Comparison of ENCODE assay signal across 20 mouse cellular contexts in genomic region chr16:57189493-57189892, GRCm38 (mm10). TPM values are rescaled to one million over a fixed set of nuclear protein-coding genes. Genes with fewer than 3 reads are reported as not detected.
DNase-seq lines count a peak whose midpoint lies in the region; ATAC-seq and TF ChIP-seq lines count a peak whose summit lies in the region.
"Had no signal": no experiment of that assay in that cellular context is flagged by ENCODE, and none has a peak within 500 bp of the region (broad histone marks: within the 10 kb centered on the region; RNA-seq: fewer than 3 reads in every experiment).

No protein-coding gene starts in this region.

- H3K4me1 ChIP-seq in liver, adult 2 months (ENCODE audit: control insufficient read depth, insufficient read depth, low read length), result peaks cover 3% of the 10 kb centered on the region; the same call in 1 of the 2 replicates
- no peaks in the 10 kb centered on the region for H3K4me1 ChIP-seq in liver, embryonic 11.5 days (replicated peaks; ENCODE audit: control insufficient read depth, insufficient read depth, low read length)
- peaks cover 15 to 21% of the 10 kb centered on the region in 2 experiments for H3K4me1 ChIP-seq in MEL (ENCODE audit: control insufficient read depth in 1 of 2, insufficient read depth in 2 of 2, low read length in 2 of 2)
- H3K4me1 ChIP-seq in megakaryocyte, embryonic 14.5 days, result peaks cover 29% of the 10 kb centered on the region
- no peaks in the 10 kb centered on the region for H3K4me1 ChIP-seq in heart, adult 2 months (ENCODE audit: control insufficient read depth, insufficient read depth, low read length)
- H3K4me1 ChIP-seq: embryonic facial prominence, embryonic 13.5 days; forebrain, embryonic 12.5 days; heart, embryonic 15.5 days; midbrain, embryonic 10.5 days had no signal

- no peak for TF ChIP-seq CTCF in liver, adult 2 months (IDR thresholded peaks at IDR 0.05; ENCODE audit: low read depth, low read length)
- no peak for TF ChIP-seq CTCF in MEL (IDR thresholded peaks at IDR 0.05 in 2 of 3, conservative IDR thresholded peaks at IDR 0.05 in 1 of 3; ENCODE audit: control insufficient read depth in 1 of 3, insufficient read depth in 1 of 3, low read depth in 2 of 3, low read length in 3 of 3, poor library complexity in 1 of 3, severe bottlenecking in 1 of 3)
- TF ChIP-seq CTCF in heart, adult 2 months (IDR thresholded peaks at IDR 0.05), result no peak

- H3K79me2 ChIP-seq in liver, adult 2 months (ENCODE audit: control insufficient read depth, insufficient read depth, low read length), result no peaks in the 10 kb centered on the region
- no peaks in the 10 kb centered on the region for H3K79me2 ChIP-seq in MEL (ENCODE audit: control insufficient read depth, insufficient read depth, low read length, poor library complexity)
- H3K79me2 ChIP-seq in heart, adult 2 months (replicated peaks; ENCODE audit: control insufficient read depth, insufficient read depth, low read length), result no peaks in the 10 kb centered on the region

- no peaks in the 10 kb centered on the region for H3K9me3 ChIP-seq in liver, embryonic 11.5 days (ENCODE audit: control insufficient read depth, low read length)
- H3K9me3 ChIP-seq in MEL (replicated peaks; ENCODE audit: insufficient read depth, low read length), result no peaks in the 10 kb centered on the region
- H3K9me3 ChIP-seq in megakaryocyte, embryonic 14.5 days, result no peaks in the 10 kb centered on the region
- H3K9me3 ChIP-seq: embryonic facial prominence, embryonic 13.5 days; forebrain, embryonic 12.5 days; heart, embryonic 15.5 days; midbrain, embryonic 10.5 days had no signal

- no peak overlapping the region for H3K27ac ChIP-seq in liver, adult 2 months (replicated peaks; ENCODE audit: insufficient read depth, low read depth, low read length)
- no peak overlapping the region for H3K27ac ChIP-seq in liver, embryonic 11.5 days (ENCODE audit: low read depth, low read length)
- peak overlapping the region; percentile 84; the same call in 1 of the 2 replicates for H3K27ac ChIP-seq in MEL (ENCODE audit: control insufficient read depth, low read depth, low read length)
- H3K27ac ChIP-seq in heart, adult 2 months, result no peak overlapping the region
- H3K27ac ChIP-seq: embryonic facial prominence, embryonic 13.5 days; forebrain, embryonic 12.5 days; heart, embryonic 15.5 days; liver, embryonic 14.5 days; midbrain, embryonic 10.5 days had no signal

- H3K36me3 ChIP-seq in liver, adult 2 months (ENCODE audit: control insufficient read depth, insufficient read depth, low read length), result peaks cover 22% of the 10 kb centered on the region
- peaks cover 5% of the 10 kb centered on the region; the same call in 1 of the 2 replicates for H3K36me3 ChIP-seq in liver, embryonic 11.5 days (ENCODE audit: control insufficient read depth, insufficient read depth, low read length)
- peaks cover 12 to 21% of the 10 kb centered on the region in 2 experiments for H3K36me3 ChIP-seq in MEL (ENCODE audit: control insufficient read depth in 1 of 2, insufficient read depth in 2 of 2, low read length in 2 of 2)
- H3K36me3 ChIP-seq in megakaryocyte, embryonic 14.5 days (replicated peaks; ENCODE audit: low read length), result peaks cover 76% of the 10 kb centered on the region
- peaks cover 2% of the 10 kb centered on the region for H3K36me3 ChIP-seq in heart, adult 2 months (ENCODE audit: control insufficient read depth, insufficient read depth, low read length)

- no peak for ATAC-seq in liver, embryonic 11.5 days (replicated peaks; ENCODE audit: low FRiP score)
- ATAC-seq: hindbrain, embryonic 16.5 days had no signal

- TF ChIP-seq RAD21 in MEL (IDR thresholded peaks at IDR 0.05; ENCODE audit: low read depth, low read length), result no peak

- intact Hi-C loops in heart, adult 2 months (cut with DNase I), result no loop called here

- peak; percentile 31 for DNase-seq in liver, adult 2 months (ENCODE audit: extremely low read depth, low read depth, low spot score)
- no peak for DNase-seq in liver, embryonic 11.5 days (ENCODE audit: low spot score)
- DNase-seq in MEL (ENCODE audit: low read depth, low spot score), result peak; percentile 90
- peak; percentile 51 for DNase-seq in brain, adult 2 months (ENCODE audit: low read depth, low spot score)
- no peak for DNase-seq in c-Kit-positive CD71-positive TER-119-positive erythroid progenitor cells, embryonic 14.5 days (ENCODE audit: low spot score)
- no peak for DNase-seq in cerebellum, postnatal 36 days
- DNase-seq in heart, adult 2 months, result no peak
- DNase-seq: adrenal gland, postnatal 10 days; cerebellum, postnatal 25 days; gastrocnemius, postnatal 10 days; kidney, adult 18-20 months; right cerebral cortex, postnatal 4 days; thymus, postnatal 4 days had no signal

- 83% methylated on average over 2 of the region's 2 CpGs for WGBS in liver, adult 2 months
- 64% methylated on average over 2 of the region's 2 CpGs for WGBS in liver, embryonic 11.5 days
- 26% methylated on average over 2 of the region's 2 CpGs for WGBS in heart, adult 2 months

- H3K4me3 ChIP-seq in liver, adult 2 months (ENCODE audit: insufficient read depth, low read depth, low read length), result no peak overlapping the region
- no peak overlapping the region for H3K4me3 ChIP-seq in liver, embryonic 11.5 days (ENCODE audit: low read depth, low read length)
- no peak overlapping the region for H3K4me3 ChIP-seq in MEL (ENCODE audit: control insufficient read depth in 1 of 2, insufficient read depth in 1 of 2, low read depth in 2 of 2, low read length in 2 of 2)
- peak overlapping the region; percentile 57 for H3K4me3 ChIP-seq in megakaryocyte, embryonic 14.5 days (replicated peaks)
- no peak overlapping the region for H3K4me3 ChIP-seq in heart, adult 2 months
- H3K4me3 ChIP-seq: embryonic facial prominence, embryonic 13.5 days; forebrain, embryonic 12.5 days; heart, embryonic 15.5 days; midbrain, embryonic 10.5 days had no signal

- no peaks in the 10 kb centered on the region for H3K27me3 ChIP-seq in liver, adult 2 months (ENCODE audit: control insufficient read depth, insufficient read depth, low read length)
- H3K27me3 ChIP-seq in liver, embryonic 11.5 days (replicated peaks; ENCODE audit: control insufficient read depth, insufficient read depth, low read length), result no peaks in the 10 kb centered on the region
- no peaks in the 10 kb centered on the region for H3K27me3 ChIP-seq in MEL (ENCODE audit: control insufficient read depth in 1 of 2, insufficient read depth in 2 of 2, low read length in 2 of 2)
- no peaks in the 10 kb centered on the region for H3K27me3 ChIP-seq in megakaryocyte, embryonic 14.5 days (replicated peaks)
- no peaks in the 10 kb centered on the region for H3K27me3 ChIP-seq in heart, adult 2 months (ENCODE audit: control insufficient read depth, insufficient read depth, low read length)
- H3K27me3 ChIP-seq: embryonic facial prominence, embryonic 13.5 days; forebrain, embryonic 12.5 days; heart, embryonic 15.5 days had no signal

- no peak overlapping the region for H3K4me2 ChIP-seq in liver, embryonic 11.5 days
- H3K4me2 ChIP-seq: embryonic facial prominence, embryonic 13.5 days; forebrain, embryonic 12.5 days; heart, embryonic 15.5 days had no signal

- no peak for TF ChIP-seq POLR2A in liver, adult 2 months (IDR thresholded peaks at IDR 0.05; ENCODE audit: extremely low read depth, insufficient read depth, low read length)
- TF ChIP-seq POLR2A in MEL (IDR thresholded peaks at IDR 0.05; ENCODE audit: control insufficient read depth in 1 of 2, insufficient read depth in 1 of 2, low read depth in 1 of 2, low read length in 2 of 2, poor library complexity in 1 of 2), result no peak
- TF ChIP-seq POLR2A in heart, adult 2 months (IDR thresholded peaks at IDR 0.05; ENCODE audit: insufficient read depth, low read depth, low read length), result no peak

- no peak overlapping the region for H3K9ac ChIP-seq in liver, adult 2 months (ENCODE audit: low read depth, low read length)
- H3K9ac ChIP-seq in liver, embryonic 11.5 days (ENCODE audit: low read depth, low read length), result no peak overlapping the region
- peak overlapping the region; percentile 22; the same call in 1 of the 2 replicates for H3K9ac ChIP-seq in MEL (ENCODE audit: control insufficient read depth, low read depth, low read length, poor library complexity, severe bottlenecking)
- no peak overlapping the region for H3K9ac ChIP-seq in heart, adult 2 months (ENCODE audit: low read depth, low read length)
- H3K9ac ChIP-seq: embryonic facial prominence, embryonic 13.5 days; forebrain, embryonic 12.5 days; heart, embryonic 15.5 days; liver, embryonic 14.5 days had no signal

- peak; percentile 79 to 82 for TF ChIP-seq EP300 in MEL (IDR thresholded peaks at IDR 0.05; ENCODE audit: low read depth in 1 of 2, low read length in 2 of 2)
- TF ChIP-seq EP300 in heart, adult 2 months (IDR thresholded peaks at IDR 0.05; ENCODE audit: insufficient read depth, low read depth, low read length), result no peak

TF ChIP-seq in MEL, 35 proteins besides CTCF, POLR2A, EP300 and RAD21 (continues in another document):
- TF ChIP-seq TCF12 (IDR thresholded peaks at IDR 0.05; ENCODE audit: low read depth, low read length) (peak; percentile 51; the same call in 1 of the 2 replicates), POLR2AphosphoS2 (IDR thresholded peaks at IDR 0.05; ENCODE audit: low read length) (no peak), BHLHE40 (IDR thresholded peaks at IDR 0.05; ENCODE audit: borderline replicate concordance, low read depth, low read length) (no peak), E2F4 (IDR thresholded peaks at IDR 0.05; ENCODE audit: borderline replicate concordance, low read depth, low read length) (0 out of 2 replicates have a peak, but pooled peaks have one; percentile 18)

RNA-seq across cellular contexts. Expression of gene Nit2, which starts 22.4 kb away (rescaled TPM):
- 260 and 288 TPM in 2 replicates for total RNA-seq in liver, adult 2 months (2014; rRNA removed)
- 172 and 195 TPM in 2 replicates for polyA plus RNA-seq in liver, adult 2 months (2012; rRNA removed)
- 65.9 and 72.1 TPM in 2 replicates for polyA plus RNA-seq in liver, embryonic 11.5 days (2014; fragmentation: Nextera tagmentation; extraction: Ambion mirVana)
- total RNA-seq in MEL (2012; rRNA removed), result 32.2 and 33.6 TPM in 2 replicates
- polyA plus RNA-seq in MEL (2012; ENCODE audit: insufficient read depth in 1 of 2, insufficient read length in 2 of 2, low read depth in 1 of 2, low replicate concordance in 2 of 2, missing spikeins in 1 of 2), result 10 to 100 TPM in 1 of 2 experiments, not detected in 1; 38.9 TPM
- 5.7 TPM in 1 of 2 replicates, not detected in the other for polyA plus RNA-seq in megakaryocyte, embryonic 14.5 days (2012; ENCODE audit: insufficient read depth, low replicate concordance)
- 10 to 100 TPM; 27.4 to 35.4 TPM for total RNA-seq in heart, adult 2 months (2021)
- 19.3 and 27.5 TPM in 2 replicates for polyA plus RNA-seq in heart, adult 2 months (2012; rRNA removed)

RNA-seq across cellular contexts. Expression of gene Tbc1d23, which starts 41.8 kb away (rescaled TPM):
- 17.7 and 18.7 TPM in 2 replicates for total RNA-seq in liver, adult 2 months (2014; rRNA removed)
- 3.2 and 4.0 TPM in 2 replicates for polyA plus RNA-seq in liver, adult 2 months (2012; rRNA removed)
- 13.4 and 14.2 TPM in 2 replicates for polyA plus RNA-seq in liver, embryonic 11.5 days (2014; fragmentation: Nextera tagmentation; extraction: Ambion mirVana)
- 15.7 and 16.9 TPM in 2 replicates for total RNA-seq in MEL (2012; rRNA removed)
- 10 to 100 TPM in 1 of 2 experiments, not detected in 1; 18.1 TPM for polyA plus RNA-seq in MEL (2012; ENCODE audit: insufficient read depth in 1 of 2, insufficient read length in 2 of 2, low read depth in 1 of 2, low replicate concordance in 2 of 2, missing spikeins in 1 of 2)
- polyA plus RNA-seq in megakaryocyte, embryonic 14.5 days (2012; ENCODE audit: insufficient read depth, low replicate concordance), result 0.36 TPM in 1 of 2 replicates, not detected in the other
- 10 to 100 TPM; 25.3 to 26.1 TPM for total RNA-seq in heart, adult 2 months (2021)
- polyA plus RNA-seq in heart, adult 2 months (2012; rRNA removed), result 7.7 and 21.2 TPM in 2 replicates

Comparison
In these comparisons a context has a peak if more than half of its experiments do, and no peak if none do; other contexts are left out.
1. DNase-seq: peak in liver, adult 2 months (single experiment), MEL (single experiment) and brain, adult 2 months (single experiment); none in liver, embryonic 11.5 days (single experiment), c-Kit-positive CD71-positive TER-119-positive erythroid progenitor cells, embryonic 14.5 days (single experiment), cerebellum, postnatal 36 days (0 of 2) and heart, adult 2 months (0 of 2).